Mouse (Mus musculus): ENCODE results near the gene Crebzf. TPM values are rescaled to one million over a fixed set of nuclear protein-coding genes. Genes with fewer than 3 reads are reported as not detected.
A peak's percentile ranks its signal among the peaks of the same experiment; 100 is the strongest.

The Crebzf gene
- total RNA-seq, 4 experiments from 2014 or later, result 15.3 to 17.7 (median 15.8) TPM

DNA sequence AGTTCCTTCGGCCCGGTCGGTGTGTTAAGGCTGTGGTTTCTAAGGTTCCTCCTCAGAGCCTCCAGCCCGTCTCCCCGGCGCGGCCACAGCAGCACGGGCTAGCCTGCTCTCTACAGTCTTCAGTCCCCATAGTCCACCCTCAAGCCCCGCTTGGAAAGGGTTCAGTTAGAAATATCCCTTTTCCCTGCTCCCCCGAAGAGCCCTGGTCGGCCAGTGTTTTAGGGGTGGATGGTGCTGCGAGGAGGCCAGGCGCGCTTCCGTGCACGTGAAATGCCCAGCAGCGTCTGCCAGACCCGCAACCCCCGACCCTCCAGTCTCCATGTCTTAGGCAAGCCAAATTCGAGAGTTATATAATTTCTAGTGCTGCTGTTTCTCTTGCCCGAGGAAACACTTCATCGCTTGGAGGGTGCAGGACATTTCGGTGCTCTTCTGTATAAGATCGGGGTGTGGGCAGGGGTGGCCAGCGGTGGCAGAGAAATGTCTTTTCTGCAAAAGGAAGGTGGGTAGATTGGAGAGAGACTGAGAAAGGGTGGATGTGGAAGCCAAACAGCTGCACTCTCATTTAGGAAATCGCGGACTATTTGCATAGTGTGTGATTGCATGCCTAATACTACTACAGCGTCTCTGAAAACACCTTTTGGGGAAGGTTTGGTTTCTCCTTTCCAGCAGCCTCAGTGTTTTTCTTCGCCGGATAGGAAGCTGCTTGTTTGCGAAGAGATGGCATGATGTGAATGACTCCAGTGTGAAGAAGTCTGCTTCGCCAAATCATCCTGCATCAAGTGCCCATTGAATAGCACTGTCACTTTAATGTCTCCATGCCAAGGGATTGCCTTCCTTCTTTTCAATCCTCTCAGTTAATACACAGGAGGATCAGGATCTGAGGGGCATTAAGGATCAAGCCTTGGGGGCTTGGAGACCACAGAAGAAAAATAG is 34.0 kb downstream of the Crebzf start, which contains the start of gene Dlg2:
Gene Dlg2 (plus strand): TSS at position 360 of the 933 bp plus-strand sequence.
- peak in 1 of 2 experiments; percentile 5 for DNase-seq (ENCODE audit: low spot score in 2 of 2)

DNA sequence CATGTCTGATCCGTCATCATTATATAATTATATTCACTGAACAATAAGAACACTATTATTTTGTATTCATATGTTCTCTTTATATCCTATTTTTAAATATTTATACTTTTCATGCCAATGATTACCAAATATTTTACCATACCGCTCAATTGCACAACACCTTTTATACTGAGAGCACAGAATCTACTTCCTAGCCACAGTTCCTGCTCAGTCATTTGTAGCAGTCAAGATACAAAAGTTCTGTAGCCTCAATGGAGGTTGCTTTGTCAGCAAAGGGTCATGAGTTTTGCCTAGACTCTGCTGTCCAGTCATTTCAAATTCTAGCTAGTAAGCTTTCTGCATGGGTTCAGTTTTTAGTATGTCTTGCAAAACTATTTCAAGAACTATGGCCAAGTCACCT is 40.1 kb downstream of the Crebzf start:
- DNase-seq (ENCODE audit: low spot score in 2 of 2), result no peak

Other genes starting within 250 kb of the Crebzf start
- gene Ccdc83, start 177.0 kb upstream of the Crebzf start, total RNA-seq (2022), result not detected
- gene Sytl2, start 140.5 kb upstream of the Crebzf start, total RNA-seq (2022), result 1 to 10 TPM; 2.1 to 3.8 (median 3.1) TPM
- not detected for gene Ccdc89, start 16.2 kb upstream of the Crebzf start, total RNA-seq (2022)
- gene Tmem126a, start 14.5 kb downstream of the Crebzf start, total RNA-seq (2022), result 100 to 1,000 TPM in 3 of 4 experiments, 10 to 100 TPM in 1; 98.1 to 124 (median 119) TPM
- gene Tmem126b, start 33.3 kb downstream of the Crebzf start, total RNA-seq (2022), result 10 to 100 TPM; 18.6 to 23.7 (median 20.9) TPM
- under 1 TPM; 0.21 to 0.94 (median 0.48) TPM for gene Dlg2, start 33.9 kb downstream of the Crebzf start, total RNA-seq (2022)